Mouse (Mus musculus): ENCODE measurements around the gene Prss44. TPM values are rescaled to one million over a fixed set of nuclear protein-coding genes. Genes with fewer than 3 reads are reported as not detected.

Gene Prss44
- polyA plus RNA-seq (2012; rRNA removed) = not detected in 2 replicates

GRCm38 (mm10) chr9:110813789-110814188 is at the start of gene Prss44:
Prss44 (plus strand) TSS chr9:110813994.

GRCm38 (mm10) chr9:110797866-110798265 is 15.9 kb upstream of the Prss44 start, which contains the start of gene Prss42:
Prss42 (plus strand) TSS chr9:110798166.

GRCm38 (mm10) chr9:110826390-110826789 is 12.6 kb downstream of the Prss44 start, which contains the start of gene Prss43:
Prss43 (plus strand) TSS chr9:110826690.

GRCm38 (mm10) chr9:110834411-110834810 is 20.6 kb downstream of the Prss44 start, which contains the start of gene Prss45:
Prss45 (plus strand) TSS chr9:110834588.

GRCm38 (mm10) chr9:110844206-110844605 is 30.4 kb downstream of the Prss44 start, which contains the start of gene Prss46:
Prss46 (plus strand) TSS chr9:110844506.

GRCm38 (mm10) chr9:110857781-110858472 is 44.1 kb downstream of the Prss44 start, which contains the start of gene Prss50:
Prss50 (plus strand) TSS chr9:110857967.

Other genes with a start within 250 kb of the Prss44 start
- 28.5 and 35.2 TPM in 2 replicates for gene Nradd, start 189.5 kb upstream of the Prss44 start, polyA plus RNA-seq (2012; rRNA removed)
- gene Nbeal2, start 159.8 kb upstream of the Prss44 start, polyA plus RNA-seq (2012; rRNA removed) = 5.1 and 7.0 TPM in 2 replicates
- gene Ccdc12, start 157.5 kb upstream of the Prss44 start, polyA plus RNA-seq (2012; rRNA removed) = 99.0 and 210 TPM in 2 replicates
- 55.4 and 63.3 TPM in 2 replicates for gene Myl3, start 72.1 kb upstream of the Prss44 start, polyA plus RNA-seq (2012; rRNA removed)
- 22.0 and 55.9 TPM in 2 replicates for gene Pth1r, start 66.8 kb upstream of the Prss44 start, polyA plus RNA-seq (2012; rRNA removed)
- gene Prss42, start 15.8 kb upstream of the Prss44 start, polyA plus RNA-seq (2012; rRNA removed) = 0.05 TPM in 1 of 2 replicates, not detected in the other
- gene Prss43, start 12.7 kb downstream of the Prss44 start, polyA plus RNA-seq (2012; rRNA removed) = not detected in 2 replicates
- not detected in 2 replicates for gene Prss45, start 20.6 kb downstream of the Prss44 start, polyA plus RNA-seq (2012; rRNA removed)
- gene Prss46, start 30.5 kb downstream of the Prss44 start, polyA plus RNA-seq (2012; rRNA removed) = not detected in 2 replicates
- 0.63 and 1.2 TPM in 2 replicates for gene Prss50, start 44.0 kb downstream of the Prss44 start, polyA plus RNA-seq (2012; rRNA removed)
- 2.3 and 3.2 TPM in 2 replicates for gene Als2cl, start 65.9 kb downstream of the Prss44 start, polyA plus RNA-seq (2012; rRNA removed)
- gene Tmie, start 66.1 kb downstream of the Prss44 start, polyA plus RNA-seq (2012; rRNA removed) = 0.24 and 0.40 TPM in 2 replicates
- gene Fam240a, start 102.9 kb downstream of the Prss44 start, polyA plus RNA-seq (2012; rRNA removed) = not detected in 2 replicates
- 0.06 TPM in 2 replicates for gene Tdgf1, start 132.2 kb downstream of the Prss44 start, polyA plus RNA-seq (2012; rRNA removed)
- 0.04 and 0.07 TPM in 2 replicates for gene Lrrc2, start 137.6 kb downstream of the Prss44 start, polyA plus RNA-seq (2012; rRNA removed)
- gene Rtp3, start 176.6 kb downstream of the Prss44 start, polyA plus RNA-seq (2012; rRNA removed) = 0.75 and 0.91 TPM in 2 replicates
- 0.56 and 0.65 TPM in 2 replicates for gene Ltf, start 205.3 kb downstream of the Prss44 start, polyA plus RNA-seq (2012; rRNA removed)
- 0.80 and 1.2 TPM in 2 replicates for gene Ccrl2, start 243.5 kb downstream of the Prss44 start, polyA plus RNA-seq (2012; rRNA removed)